Mouse (Mus musculus) fibroblast of lung, adult 2 months (primary cell): ENCODE measurements around the gene Ogdh.
"Not testable (repeated sequence)": the region's sequence is repeated elsewhere in the genome, so short reads cannot be mapped to it uniquely, and the experiment has no call there.

Source experiments
- DNase-seq: peaks from one replicate; pipeline ENCODE4 v3.0.0-alpha.2; 2011; ENCODE audit warnings: low read depth

Ogdh gene

DNA sequence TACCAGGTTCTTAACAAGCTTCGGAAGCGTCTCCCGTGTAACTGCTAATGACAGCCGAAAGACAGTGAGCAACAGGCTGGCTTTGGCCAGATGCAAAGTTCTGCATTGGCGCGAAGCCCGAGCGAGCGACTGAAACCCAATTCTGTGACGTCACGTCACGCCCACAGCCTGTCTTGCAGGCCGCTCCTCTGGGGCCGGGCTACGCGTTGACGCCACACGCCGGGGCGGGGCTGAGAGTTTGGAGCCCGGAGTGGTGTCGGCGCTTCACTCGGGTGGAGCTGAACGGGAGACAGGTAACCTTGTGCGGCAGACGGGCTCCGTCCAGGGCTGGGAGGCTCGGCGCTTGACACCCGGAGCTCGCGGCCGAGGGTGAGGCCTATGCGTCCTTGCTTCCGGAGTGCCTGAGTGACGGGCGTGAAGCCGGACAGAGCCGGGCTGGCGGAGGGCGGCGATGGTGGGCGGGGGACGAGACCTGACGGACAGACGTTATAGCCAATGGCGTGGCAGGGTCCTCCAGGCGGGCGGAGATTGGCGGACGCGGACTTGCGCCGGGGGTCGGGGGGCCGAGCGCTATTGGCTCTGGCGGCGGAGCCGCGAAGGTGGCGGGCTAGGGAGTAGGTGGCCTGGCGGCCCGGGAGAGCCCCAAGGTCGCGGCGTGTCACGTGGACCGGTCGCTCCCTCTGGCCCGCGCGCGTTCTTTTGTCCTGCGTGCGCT is at the start of gene Ogdh:
TSS of gene Ogdh (plus strand) at position 233 of the 715 bp plus-strand sequence.
- DNase-seq: peak; percentile 86

- DNase-seq: no peak
These were observed 46.7 kb upstream of the Ogdh start for GRCm38 (mm10) chr11:6244707-6245106.

DNA sequence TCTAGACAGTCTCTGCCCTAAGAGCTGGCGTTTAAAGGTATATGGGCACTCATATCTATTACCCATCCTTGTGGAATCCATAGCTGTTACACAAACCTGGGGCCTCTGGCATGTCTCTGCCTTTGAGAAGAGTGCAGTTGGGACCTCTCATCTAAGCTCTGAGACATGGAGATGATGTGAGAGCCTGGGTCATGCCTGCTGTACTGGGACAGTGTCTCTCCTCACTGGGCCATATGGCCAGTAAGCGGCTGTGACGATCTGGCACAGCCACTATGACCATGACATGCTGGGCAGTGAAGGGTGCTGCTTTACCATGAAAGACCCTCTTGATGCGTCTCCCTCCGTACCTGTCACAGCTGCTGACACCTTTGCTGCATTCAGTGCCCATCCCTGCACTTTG is 39.2 kb upstream of the Ogdh start:
- DNase-seq: no peak

GRCm38 (mm10) chr11:6252824-6253223 is 38.6 kb upstream of the Ogdh start:
- DNase-seq: no peak

DNA sequence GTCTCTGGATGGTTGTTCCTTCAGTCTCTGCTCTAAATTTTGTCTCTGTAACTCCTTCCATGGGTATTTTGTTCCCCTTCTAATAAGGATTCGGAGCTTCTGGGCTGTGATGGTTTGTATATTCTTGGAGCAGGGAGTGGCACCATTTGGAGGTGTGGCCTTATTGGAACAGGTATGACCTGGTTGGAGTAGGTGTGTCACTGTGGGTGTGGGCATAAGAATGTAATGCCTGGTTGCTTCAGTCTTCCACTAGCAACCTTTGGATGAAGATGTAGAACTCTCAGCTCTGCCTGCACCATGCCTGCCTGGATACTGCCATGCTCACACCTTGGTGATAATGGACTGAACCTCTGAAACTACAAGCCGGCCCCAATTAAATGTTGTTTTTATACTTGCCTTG is 36.8 kb upstream of the Ogdh start:
- not testable (repeated sequence) for DNase-seq

DNA sequence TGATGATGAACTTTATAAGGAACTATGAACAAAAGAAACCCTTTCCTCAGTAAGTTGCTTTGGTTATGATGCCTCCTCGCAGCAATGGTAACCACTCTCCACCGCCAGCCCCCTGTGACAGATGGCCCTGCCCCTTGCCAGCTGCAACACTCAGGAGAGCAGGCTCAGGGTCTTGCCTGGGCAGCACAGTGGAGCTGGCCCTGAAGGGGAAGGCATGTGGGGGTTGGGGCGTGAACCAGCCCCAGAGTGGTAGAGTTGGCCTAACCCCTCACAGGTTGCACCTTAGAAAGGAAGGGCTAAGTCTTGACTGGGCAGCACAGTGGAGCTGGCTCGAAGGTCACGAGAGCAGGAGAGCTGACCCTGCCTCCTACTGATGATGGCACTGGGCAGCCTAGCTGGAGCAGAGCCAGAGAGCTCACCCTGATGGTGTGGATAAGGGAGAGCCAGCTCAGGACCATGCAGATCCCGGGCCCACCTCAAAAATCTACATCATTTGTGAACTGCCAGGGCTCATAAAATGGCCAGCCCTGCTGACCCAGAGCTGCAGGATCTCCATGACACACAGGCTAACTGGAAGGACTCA is 34.9 kb upstream of the Ogdh start:
- DNase-seq: no peak

DNA sequence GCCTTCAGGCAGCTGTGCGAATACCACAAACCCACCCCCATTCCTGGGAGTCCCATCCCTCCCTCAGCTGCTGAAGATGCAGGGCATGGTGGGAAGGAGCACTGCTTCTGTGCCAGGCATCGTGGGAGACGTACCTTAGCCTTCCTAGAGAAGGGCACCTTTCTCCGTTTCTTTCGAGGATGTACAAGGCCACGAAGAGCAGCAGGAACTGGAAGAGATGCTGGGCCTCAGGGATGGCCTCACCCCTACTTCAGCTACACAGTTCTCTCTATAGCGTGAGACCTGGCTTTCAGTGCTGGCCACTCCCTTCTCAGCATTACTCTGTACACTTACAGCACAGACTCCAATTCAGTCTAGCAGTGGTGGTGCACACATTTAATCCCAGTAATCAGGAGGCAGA is 32.0 kb upstream of the Ogdh start:
- DNase-seq: no peak

DNA sequence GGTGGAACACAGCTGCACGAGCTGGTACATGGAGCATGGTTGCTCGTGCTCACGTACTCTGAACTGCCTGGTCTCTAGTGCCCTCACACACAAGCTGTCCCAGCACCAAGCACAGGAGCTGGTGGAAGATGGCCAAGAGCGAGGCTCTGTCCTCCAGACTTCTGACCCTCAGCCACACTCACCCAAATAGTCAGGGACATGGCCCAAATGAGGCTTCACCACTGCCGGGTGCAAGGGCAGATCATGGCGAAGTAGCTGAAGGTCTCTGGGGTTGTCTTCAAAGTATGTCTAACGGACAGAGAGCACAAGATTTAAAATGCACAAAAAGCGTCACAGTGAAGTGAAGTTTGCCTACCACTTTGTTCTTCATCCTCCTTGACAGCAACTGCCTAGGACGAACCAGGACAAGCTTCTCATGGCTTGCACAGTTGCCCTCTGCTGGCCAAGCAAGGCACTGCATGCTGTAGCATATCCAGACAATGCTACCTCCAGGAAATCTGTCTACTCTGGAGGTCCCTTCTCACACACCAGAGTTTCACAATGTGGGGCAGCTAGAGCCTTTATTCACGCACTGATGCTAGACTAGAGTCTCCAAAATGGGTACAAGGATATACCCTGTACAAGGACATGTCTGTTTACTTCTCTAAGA is 29.9 kb upstream of the Ogdh start:
- DNase-seq: peak; percentile 24

DNA sequence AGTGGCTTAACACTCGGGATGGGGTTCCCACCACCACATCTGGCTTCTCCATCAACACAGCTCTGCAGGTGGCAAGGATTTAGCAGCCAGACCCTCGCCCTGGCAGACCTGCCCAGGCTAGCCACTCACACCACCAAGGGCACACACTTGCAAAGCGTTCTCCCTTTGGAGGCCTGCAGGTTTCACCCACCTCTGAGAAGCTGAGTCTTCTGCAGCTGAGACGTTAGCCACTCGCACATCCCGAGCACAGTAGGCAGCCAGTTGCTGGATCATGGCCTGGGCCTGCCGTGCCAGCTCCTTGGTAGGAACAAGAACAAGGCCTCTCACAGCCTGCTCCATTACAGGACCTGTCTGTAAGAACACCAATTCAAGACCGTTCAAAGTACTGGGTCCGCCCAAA is 24.8 kb upstream of the Ogdh start:
- no peak for DNase-seq

- DNase-seq: peak; percentile 87
These were observed 23.8 kb upstream of the Ogdh start, which contains the start of gene Ddx56 for GRCm38 (mm10) chr11:6267320-6268254. TSS of gene Ddx56 (minus strand) at chr11:6267772.

GRCm38 (mm10) chr11:6273607-6274006 is 17.8 kb upstream of the Ogdh start:
- no peak for DNase-seq

GRCm38 (mm10) chr11:6274387-6275093 is 16.9 kb upstream of the Ogdh start, which contains the start of gene Tmed4:
TSS of gene Tmed4 (minus strand) at chr11:6274870.
- peak; percentile 89 for DNase-seq

DNA sequence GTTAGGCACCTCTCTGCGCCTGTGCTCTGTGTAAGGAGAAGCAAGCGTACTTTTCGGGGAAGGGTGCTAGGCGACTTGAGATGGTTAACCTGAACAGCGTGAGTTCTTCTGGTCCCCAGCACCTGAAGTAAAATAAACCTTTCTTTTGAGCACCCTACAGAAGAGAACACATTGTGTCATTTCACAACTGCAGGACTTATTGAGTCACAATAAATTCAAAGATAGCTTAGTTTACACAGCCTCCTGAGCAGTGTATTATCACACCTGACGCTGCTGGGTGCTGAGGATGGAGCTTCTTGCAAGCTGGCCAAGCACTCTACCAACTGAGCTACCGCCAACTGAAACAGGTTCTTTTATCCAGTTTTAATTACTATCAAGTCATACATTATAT is 16.3 kb upstream of the Ogdh start:
- no peak for DNase-seq

GRCm38 (mm10) chr11:6276466-6276865 is 15.0 kb upstream of the Ogdh start:
- DNase-seq: no peak

DNA sequence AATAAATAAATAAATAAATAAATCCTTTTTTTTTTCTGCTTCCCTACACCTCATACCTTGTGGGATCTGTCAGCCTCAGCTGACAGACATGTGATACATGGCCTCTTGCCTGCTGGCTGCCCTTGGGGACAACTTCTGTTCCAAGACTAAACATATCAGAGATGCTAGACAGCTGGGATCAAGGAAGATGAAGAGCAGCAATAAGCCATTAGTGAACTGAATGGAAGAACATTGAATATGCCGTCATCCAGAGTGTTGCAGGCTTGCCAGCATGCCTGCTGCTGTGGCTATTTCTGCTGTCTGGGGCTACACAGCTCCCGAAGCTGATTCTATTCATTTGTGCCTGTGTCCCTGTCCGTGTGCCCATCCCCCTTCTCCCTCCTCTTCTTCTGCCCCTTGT is 8.5 kb upstream of the Ogdh start:
- no peak for DNase-seq

GRCm38 (mm10) chr11:6290138-6290537 is 1.3 kb upstream of the Ogdh start:
- no peak for DNase-seq

DNA sequence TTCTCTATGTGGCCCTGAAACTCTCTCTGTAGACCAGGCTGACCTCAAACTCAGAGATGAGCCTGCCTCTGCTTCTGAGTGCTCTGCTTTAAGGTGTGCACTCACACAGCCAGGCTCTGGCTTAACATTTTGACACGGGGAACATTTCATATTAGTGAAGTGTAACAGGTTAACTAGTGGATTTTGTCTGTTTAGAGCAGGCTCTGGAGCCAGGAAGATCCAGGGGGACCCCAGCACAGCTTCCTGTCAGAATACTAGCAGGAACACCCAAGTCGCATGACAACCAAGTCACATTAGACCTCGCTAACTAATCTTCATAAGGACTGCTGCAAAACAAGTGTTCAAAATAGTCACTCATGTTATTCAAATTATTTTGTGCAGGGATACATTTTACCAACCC is 550 bp upstream of the Ogdh start:
- no peak for DNase-seq

GRCm38 (mm10) chr11:6292116-6292987 is 919 bp downstream of the Ogdh start:
- DNase-seq: peak; percentile 64

DNA sequence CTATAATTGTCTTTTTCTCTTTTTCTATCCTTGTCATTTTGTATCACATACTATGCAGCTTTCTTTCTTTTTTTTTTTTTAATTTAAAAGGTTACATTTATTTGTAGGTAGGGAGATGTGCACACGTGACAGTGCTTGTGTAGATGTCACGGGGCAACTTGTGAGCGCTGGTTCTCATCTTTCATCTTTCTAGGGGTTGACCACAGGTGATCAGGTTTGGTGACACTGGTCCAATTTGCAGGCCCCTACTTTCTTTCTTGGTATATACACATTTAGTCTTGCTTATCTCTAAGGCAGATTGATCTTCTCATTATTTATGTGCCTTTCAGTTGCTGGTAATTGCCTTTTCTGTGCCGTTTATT is 1.5 kb downstream of the Ogdh start:
- DNase-seq: no peak

- no peak for DNase-seq
These were observed 2.2 kb downstream of the Ogdh start for GRCm38 (mm10) chr11:6293601-6294000.

DNA sequence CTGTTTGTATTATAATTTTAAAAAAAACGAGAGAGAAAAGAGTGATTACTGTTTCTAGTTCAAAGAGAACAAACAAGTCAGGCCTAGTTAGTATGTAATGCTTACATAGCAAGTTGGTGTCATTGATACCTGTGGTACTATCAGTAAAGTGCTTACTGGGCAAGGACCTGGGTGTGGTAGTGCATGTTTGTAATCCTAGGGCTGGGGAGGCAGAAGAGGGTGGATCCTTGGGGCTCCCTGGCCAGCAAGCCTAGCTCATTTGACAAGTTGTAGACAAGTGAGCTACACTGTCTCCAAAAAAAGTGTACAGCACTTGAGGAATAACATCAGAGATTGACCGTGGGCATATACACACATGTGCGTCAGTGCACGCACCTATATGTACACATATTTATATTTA is 3.2 kb downstream of the Ogdh start:
- no peak for DNase-seq
